Mouse (Mus musculus): Measurements from ENCODE around the gene Gcfc2. TPM values are rescaled to one million over a fixed set of nuclear protein-coding genes. Genes with fewer than 3 reads are reported as not detected.

Gene Gcfc2
- total RNA-seq, 2 experiments from 2014 or later = 14.0 to 16.3 TPM

DNA sequence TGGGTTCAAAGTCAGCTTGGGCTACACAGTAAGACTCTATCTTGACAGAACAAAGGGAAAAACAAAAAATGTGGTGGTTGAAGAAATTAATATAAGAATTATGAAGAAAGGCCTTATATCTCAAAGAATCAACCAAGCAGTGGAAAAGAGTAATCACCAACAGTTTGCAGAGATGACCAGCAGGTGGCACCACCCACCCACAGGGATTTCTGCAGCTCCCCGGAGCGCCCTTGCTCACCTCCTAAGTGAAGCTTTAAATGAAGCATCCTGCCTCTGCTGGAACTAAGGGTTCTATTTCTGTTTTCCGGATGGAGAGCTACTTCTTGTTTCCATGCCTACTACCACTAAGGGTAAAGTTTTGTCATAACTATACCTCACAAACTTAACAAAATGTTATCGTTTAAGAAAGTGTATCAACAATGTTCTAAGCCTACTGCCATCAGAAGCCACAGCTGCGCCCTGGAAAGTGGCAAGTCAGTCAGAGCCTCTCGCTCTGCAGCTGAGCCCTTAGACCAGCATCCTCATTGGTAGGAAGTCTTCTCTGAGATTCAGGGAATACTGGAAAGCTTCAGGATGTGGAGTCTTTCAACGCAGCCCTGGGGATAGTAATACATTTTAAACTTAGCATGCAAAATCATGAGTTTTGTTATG, 52.6 kb downstream of the Gcfc2 start:
- DNase-seq (ENCODE audit: low spot score in 2 of 2) = peak; percentile 88 to 89

DNA sequence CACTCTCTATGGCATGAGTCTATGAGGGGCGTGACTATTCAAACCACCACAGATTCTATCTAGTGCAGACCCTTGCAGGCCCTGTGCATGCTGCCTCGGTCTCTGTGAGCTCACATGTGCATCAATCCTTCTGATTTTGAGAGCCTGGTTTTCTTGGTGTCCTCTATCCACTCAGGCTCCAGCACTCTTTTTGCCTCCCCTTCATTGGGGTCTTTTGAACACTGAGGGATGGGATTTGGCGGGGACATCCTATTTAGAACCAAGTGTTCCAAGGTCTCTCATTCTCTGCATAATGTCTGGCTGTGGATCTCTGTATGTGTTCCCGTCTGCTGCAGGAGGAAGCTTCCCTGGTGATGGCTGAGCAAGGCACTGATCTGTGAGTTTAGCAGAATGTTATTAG, 55.8 kb downstream of the Gcfc2 start:
- no peak for DNase-seq (ENCODE audit: low spot score in 2 of 2)

DNA sequence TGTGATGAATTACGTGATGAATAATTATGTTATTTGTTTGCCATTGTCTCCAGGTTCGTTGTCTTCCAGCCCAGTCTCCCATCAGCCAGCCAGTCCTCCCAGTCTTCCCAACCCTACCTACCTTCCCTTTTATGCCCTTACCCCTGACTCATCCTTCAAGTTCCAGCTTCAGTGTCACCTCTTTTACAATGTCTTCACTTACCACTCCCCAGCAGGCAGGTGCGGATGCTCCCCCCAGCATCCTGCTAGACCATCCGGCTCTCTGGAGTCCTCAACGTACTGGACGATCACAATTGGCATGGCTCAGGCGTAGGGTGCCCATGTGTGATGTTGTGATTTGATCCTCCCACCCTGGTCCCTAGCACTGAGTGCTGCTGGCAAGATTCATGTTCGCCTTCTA, 62.7 kb downstream of the Gcfc2 start:
- peak in 1 of 2 experiments; percentile 9 for DNase-seq (ENCODE audit: low spot score in 2 of 2)

DNA sequence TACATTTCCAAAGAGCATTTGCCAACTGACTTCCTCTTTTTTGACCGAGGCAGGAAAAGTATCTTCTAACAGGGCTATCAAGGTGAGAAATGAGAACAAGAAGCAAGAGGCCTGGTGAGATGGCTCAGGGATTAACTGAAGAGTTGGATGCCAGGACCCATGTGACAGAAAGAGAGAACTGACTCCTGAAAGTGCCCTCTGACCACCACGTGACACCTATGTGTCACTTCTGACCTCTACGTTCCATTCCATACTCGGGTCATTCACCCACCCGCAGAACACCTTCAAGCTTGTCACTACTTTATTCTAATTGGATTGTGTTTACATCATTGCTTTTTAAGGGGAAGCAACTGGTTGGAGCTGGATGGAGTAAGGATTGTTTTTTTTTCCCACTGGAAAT, 63.1 kb downstream of the Gcfc2 start:
- no peak for DNase-seq (ENCODE audit: low spot score in 2 of 2)

DNA sequence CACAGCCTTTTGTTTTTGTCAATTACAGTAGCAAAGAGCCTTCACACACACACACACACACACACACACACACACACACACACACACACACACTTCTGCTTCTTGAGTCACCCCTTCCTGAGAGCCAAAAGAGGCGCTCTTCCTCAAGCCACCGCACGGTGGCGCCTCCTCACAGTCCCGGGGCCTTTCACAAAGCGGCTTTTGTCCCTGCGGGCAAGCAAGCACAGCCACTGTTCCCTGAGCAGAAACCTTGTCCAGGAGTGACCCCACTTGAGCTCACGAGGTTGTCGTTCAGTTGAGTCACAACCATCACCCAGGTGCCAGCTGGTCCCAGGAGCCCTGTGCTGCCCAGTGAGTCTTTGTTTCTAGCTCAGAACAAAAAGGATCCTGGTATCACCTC, 63.5 kb downstream of the Gcfc2 start:
- peak; percentile 89 to 92 for DNase-seq (ENCODE audit: low spot score in 2 of 2)

DNA sequence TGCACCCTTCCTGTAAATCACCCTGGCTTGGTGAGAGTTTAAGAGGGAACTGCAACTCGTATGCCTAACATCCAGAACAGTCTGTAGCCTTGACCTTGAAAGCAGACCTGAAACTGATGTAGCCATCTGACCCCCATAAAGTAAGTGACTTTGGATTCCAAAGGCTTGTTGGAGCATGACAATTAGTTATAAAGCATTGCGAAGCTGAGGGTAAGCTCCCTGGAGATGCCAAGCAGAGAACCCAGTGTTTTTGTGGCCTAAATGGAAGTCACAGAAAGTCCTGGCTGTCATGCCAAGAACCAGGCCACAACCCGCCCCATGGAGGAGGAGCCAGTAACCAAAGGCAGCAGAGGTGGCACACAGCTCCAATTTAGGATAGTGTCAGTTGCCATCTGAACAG, 64.1 kb downstream of the Gcfc2 start:
- DNase-seq (ENCODE audit: low spot score in 2 of 2) = peak; percentile 40 to 59

DNA sequence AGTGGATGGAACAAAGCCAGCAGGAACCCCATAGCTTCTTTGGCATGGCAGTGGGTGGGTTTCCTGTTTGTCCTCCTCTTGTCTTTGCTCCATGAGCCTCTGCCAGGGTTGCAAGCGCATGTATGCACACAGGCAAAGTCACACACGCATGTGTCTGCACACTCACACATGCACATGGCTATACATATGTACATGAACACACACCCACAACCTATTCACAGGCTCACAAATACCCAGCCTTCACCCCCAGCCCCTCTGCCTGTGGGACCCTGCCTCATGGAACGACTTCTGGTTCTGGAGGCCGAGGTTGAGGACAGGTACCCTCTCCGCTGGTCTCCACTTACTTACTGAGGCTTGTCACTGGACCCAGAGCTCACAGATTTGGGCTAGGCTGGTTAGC, 64.9 kb downstream of the Gcfc2 start:
- peak; percentile 5 to 14 for DNase-seq (ENCODE audit: low spot score in 2 of 2)

DNA sequence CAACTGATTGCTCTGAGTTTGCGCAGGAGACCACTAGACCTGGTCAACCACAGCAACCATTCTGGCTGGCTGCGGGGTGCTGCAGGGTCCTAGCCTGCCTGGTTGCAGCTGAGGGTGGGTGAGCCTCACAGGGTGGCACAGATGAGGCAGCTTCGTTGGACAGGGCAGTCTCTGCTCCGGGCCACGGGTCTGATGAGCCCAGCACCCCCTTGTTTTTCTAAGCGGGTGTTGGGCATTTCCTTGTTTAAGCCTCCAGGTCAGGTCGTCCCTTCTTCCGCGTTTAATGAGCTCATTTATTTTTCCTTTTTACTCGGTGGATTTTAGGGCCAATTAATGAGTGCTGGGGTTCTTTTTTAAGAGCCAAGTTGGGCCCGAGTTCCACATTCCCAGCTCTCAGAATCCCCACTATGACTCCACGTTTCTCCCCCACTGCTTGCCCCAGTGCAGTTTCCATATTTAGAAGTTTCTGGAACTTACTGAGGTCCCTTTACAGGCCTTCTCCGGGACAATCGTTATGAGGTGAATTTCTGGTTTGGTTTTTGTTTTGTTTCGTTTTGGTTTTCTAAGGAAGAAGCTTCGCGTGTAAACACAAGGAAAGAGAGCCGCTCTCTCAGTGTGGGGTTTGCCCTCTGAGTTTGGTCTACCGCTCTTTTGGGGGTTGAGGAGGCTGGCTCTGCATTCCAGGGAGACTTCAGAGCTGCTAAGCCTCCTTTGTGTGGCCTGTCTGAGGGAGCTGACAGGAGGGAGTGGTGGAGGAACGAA, 66.8 kb downstream of the Gcfc2 start:
- DNase-seq (ENCODE audit: low spot score in 2 of 2) = peak; percentile 28 to 49

Small RNA genes lying within 50 kb of the gene (microRNA-seq; reads per million reads assigned to microRNA genes)
- gene Mir468 = 0 reads per million in 2 experiments
- gene Mir7232 = 0 reads per million in 2 experiments

Other genes starting within 250 kb of the Gcfc2 start
- gene Mrpl19, start 42.3 kb downstream of the Gcfc2 start, total RNA-seq (2021) = 10 to 100 TPM; 28.5 to 33.9 TPM
- gene Eva1a, start 117.4 kb downstream of the Gcfc2 start, total RNA-seq (2021) = 10 to 100 TPM; 12.0 to 13.2 TPM